Mouse (Mus musculus) adrenal gland (tissue): ENCODE data around the gene Gm28374.
"Not testable (repeated sequence)": the region's sequence is repeated elsewhere in the genome, so short reads cannot be mapped to it uniquely, and the experiment has no call there.

Source experiments
- intact Hi-C: fragments of 180-260 bp; cut with DNase I; formaldehyde crosslinking; loops from one replicate; pipeline ENCODE4 v1.15.1; 2025
- long read RNA-seq, 2 experiments: library from polyadenylated mRNA; unstranded; transcript quantifications; one replicate each; pipeline ENCODE4 v2.0.0; 2020; ENCODE audit warnings: borderline replicate concordance in 1 of 2; ENCODE audit not compliant: insufficient replicate concordance in 1 of 2

Gm28374 gene
- long read RNA-seq, experiment 1, result 0 reads
- long read RNA-seq, experiment 2, result 0 reads

GRCm38 (mm10) chr19:6082156-6082555, at the start of gene Gm28374:
Gm28374 (minus strand) TSS chr19:6082256.
- intact Hi-C loops, result no loop called here

GRCm38 (mm10) chr19:6130414-6131128, 48.5 kb upstream of the Gm28374 start:
- intact Hi-C loops, result not testable (repeated sequence)

GRCm38 (mm10) chr19:6127760-6128341, 45.8 kb upstream of the Gm28374 start, which contains the start of gene Snx15:
Snx15 (minus strand) TSS chr19:6128304.
- intact Hi-C loops, result loop anchor here (5.0 kb wide), 1 partner anchor 166 kb away; the partner anchor contains the start of gene Pola2

- intact Hi-C loops, result loop anchor here (5.0 kb wide), 1 partner anchor 165 kb away; the partner anchor contains the start of gene Pola2
Measured at GRCm38 (mm10) chr19:6126789-6127580, 44.9 kb upstream of the Gm28374 start.

GRCm38 (mm10) chr19:6126289-6126688, 44.2 kb upstream of the Gm28374 start:
- intact Hi-C loops, result loop anchor here (5.0 kb wide), 1 partner anchor 164 kb away; the partner anchor contains the start of gene Pola2

GRCm38 (mm10) chr19:6124898-6125297, 42.8 kb upstream of the Gm28374 start:
- intact Hi-C loops, result loop anchor here (5.0 kb wide), 2 partner anchors 38 to 163 kb away; partner anchors contain the start of gene Pola2

GRCm38 (mm10) chr19:6123330-6123729, 41.3 kb upstream of the Gm28374 start:
- intact Hi-C loops, result loop anchor here (5.0 kb wide), 1 partner anchor 36 kb away; no protein-coding TSS in a partner anchor

GRCm38 (mm10) chr19:6121761-6122160, 39.7 kb upstream of the Gm28374 start:
- intact Hi-C loops, result loop anchor here (5.0 kb wide), 1 partner anchor 34 kb away; no protein-coding TSS in a partner anchor

GRCm38 (mm10) chr19:6118677-6119185, 36.7 kb upstream of the Gm28374 start:
- intact Hi-C loops, result no loop called here

- intact Hi-C loops, result no loop called here
Measured at GRCm38 (mm10) chr19:6117986-6118676, 36.1 kb upstream of the Gm28374 start, which contains the start of gene Sac3d1. Sac3d1 (minus strand) TSS chr19:6118650.

- intact Hi-C loops, result no loop called here
Measured at GRCm38 (mm10) chr19:6117346-6117985, 35.4 kb upstream of the Gm28374 start.

GRCm38 (mm10) chr19:6116113-6116850, 34.2 kb upstream of the Gm28374 start:
- intact Hi-C loops, result no loop called here

- intact Hi-C loops, result no loop called here
Measured at GRCm38 (mm10) chr19:6113116-6113515, 31.1 kb upstream of the Gm28374 start.

- intact Hi-C loops, result no loop called here
Measured at GRCm38 (mm10) chr19:6105586-6105985, 23.5 kb upstream of the Gm28374 start, which contains the start of gene Naaladl1. Naaladl1 (plus strand) TSS chr19:6105782.

GRCm38 (mm10) chr19:6104476-6104875, 22.4 kb upstream of the Gm28374 start:
- intact Hi-C loops, result no loop called here

GRCm38 (mm10) chr19:6102169-6102853, 20.3 kb upstream of the Gm28374 start:
- intact Hi-C loops, result no loop called here

GRCm38 (mm10) chr19:6101186-6101585, 19.1 kb upstream of the Gm28374 start:
- intact Hi-C loops, result no loop called here

GRCm38 (mm10) chr19:6097847-6098246, 15.8 kb upstream of the Gm28374 start:
- intact Hi-C loops, result no loop called here

- intact Hi-C loops, result no loop called here
Measured at GRCm38 (mm10) chr19:6094119-6094518, 12.1 kb upstream of the Gm28374 start, which contains the start of gene AC131692.1. AC131692.1 (plus strand) TSS chr19:6094419.
